Mouse (Mus musculus): ENCODE results near the gene Rgmb. TPM values are rescaled to one million over a fixed set of nuclear protein-coding genes. Genes with fewer than 3 reads are reported as not detected.

The Rgmb gene
- polyA plus RNA-seq, 1 experiment from 2014 or later: 12.9 TPM

- no peak overlapping the region for H3K4me2 ChIP-seq (ENCODE audit: low read length)
- no peak overlapping the region for H3K9ac ChIP-seq (ENCODE audit: low read length)
- peaks cover 7 to 42% of the 10 kb centered on the region in 2 experiments for H3K4me1 ChIP-seq (ENCODE audit: control insufficient read depth in 2 of 2, insufficient read depth in 2 of 2, low read length in 2 of 2)
- no peak overlapping the region for H3K27ac ChIP-seq (replicated peaks in 1 of 2; ENCODE audit: control insufficient read depth in 1 of 2, insufficient read depth in 1 of 2, low read depth in 2 of 2, low read length in 2 of 2)
- H3K36me3 ChIP-seq (ENCODE audit: control insufficient read depth, insufficient read depth, low read length): peaks cover 15% of the 10 kb centered on the region; the same call in 1 of the 2 replicates
- no peaks in the 10 kb centered on the region for H3K27me3 ChIP-seq (ENCODE audit: control insufficient read depth, insufficient read depth, low read length)
- H3K9me3 ChIP-seq (ENCODE audit: control insufficient read depth, low read length): no peaks in the 10 kb centered on the region
- no peak overlapping the region for H3K4me3 ChIP-seq (ENCODE audit: control insufficient read depth in 1 of 2, insufficient read depth in 1 of 2, low read depth in 1 of 2, low read length in 2 of 2)
- ATAC-seq (ENCODE audit: insufficient number of reproducible peaks, insufficient read depth, low FRiP score, low read depth): no peak
- WGBS: 82% methylated on average over 4 of the region's 4 CpGs
Measured at GRCm38 (mm10) chr17:15821706-15822105, 9.1 kb downstream of the Rgmb start.

- Histone ChIP-seq H3K9ac (ENCODE audit: low read length) (no peak overlapping the region), H3K27me3 (ENCODE audit: control insufficient read depth, insufficient read depth, low read length) (no peaks in the 10 kb centered on the region), H3K36me3 (ENCODE audit: control insufficient read depth, insufficient read depth, low read length) (peaks cover 15% of the 10 kb centered on the region; the same call in 1 of the 2 replicates), H3K4me3 (ENCODE audit: control insufficient read depth in 1 of 2, insufficient read depth in 1 of 2, low read depth in 1 of 2, low read length in 2 of 2) (no peak overlapping the region), H3K27ac (replicated peaks in 1 of 2; ENCODE audit: control insufficient read depth in 1 of 2, insufficient read depth in 1 of 2, low read depth in 2 of 2, low read length in 2 of 2) (no peak overlapping the region), H3K4me2 (ENCODE audit: low read length) (no peak overlapping the region), H3K4me1 (ENCODE audit: control insufficient read depth in 2 of 2, insufficient read depth in 2 of 2, low read length in 2 of 2) (peaks cover 7 to 42% of the 10 kb centered on the region in 2 experiments), H3K9me3 (ENCODE audit: control insufficient read depth, low read length) (no peaks in the 10 kb centered on the region)
- WGBS: 89% methylated on average over 10 of the region's 10 CpGs
- ATAC-seq (ENCODE audit: insufficient number of reproducible peaks, insufficient read depth, low FRiP score, low read depth): no peak
Measured at GRCm38 (mm10) chr17:15820761-15821160, 10.1 kb downstream of the Rgmb start.

- no peak for ATAC-seq (ENCODE audit: insufficient number of reproducible peaks, insufficient read depth, low FRiP score, low read depth)
- Histone ChIP-seq H3K9me3 (ENCODE audit: control insufficient read depth, low read length) (no peaks in the 10 kb centered on the region), H3K27me3 (ENCODE audit: control insufficient read depth, insufficient read depth, low read length) (no peaks in the 10 kb centered on the region), H3K4me2 (ENCODE audit: low read length) (no peak overlapping the region), H3K4me3 (ENCODE audit: control insufficient read depth in 1 of 2, insufficient read depth in 1 of 2, low read depth in 1 of 2, low read length in 2 of 2) (no peak overlapping the region), H3K27ac (replicated peaks in 1 of 2; ENCODE audit: control insufficient read depth in 1 of 2, insufficient read depth in 1 of 2, low read depth in 2 of 2, low read length in 2 of 2) (no peak overlapping the region), H3K9ac (ENCODE audit: low read length) (no peak overlapping the region), H3K36me3 (ENCODE audit: control insufficient read depth, insufficient read depth, low read length) (peaks cover 15% of the 10 kb centered on the region; the same call in 1 of the 2 replicates), H3K4me1 (ENCODE audit: control insufficient read depth in 2 of 2, insufficient read depth in 2 of 2, low read length in 2 of 2) (peaks cover 7 to 42% of the 10 kb centered on the region in 2 experiments)
- WGBS: 68% methylated on average over 6 of the region's 6 CpGs
Measured at GRCm38 (mm10) chr17:15820146-15820545, 10.7 kb downstream of the Rgmb start.

- Histone ChIP-seq H3K4me2 (ENCODE audit: low read length) (no peak overlapping the region), H3K27ac (replicated peaks in 1 of 2; ENCODE audit: control insufficient read depth in 1 of 2, insufficient read depth in 1 of 2, low read depth in 2 of 2, low read length in 2 of 2) (no peak overlapping the region)
Measured at GRCm38 (mm10) chr17:15818372-15818771, 12.5 kb downstream of the Rgmb start.

GRCm38 (mm10) chr17:15817634-15818033, 13.2 kb downstream of the Rgmb start:
- peaks cover 17% of the 10 kb centered on the region; the same call in 1 of the 2 replicates for H3K36me3 ChIP-seq (ENCODE audit: control insufficient read depth, insufficient read depth, low read length)
- H3K9me3 ChIP-seq (ENCODE audit: control insufficient read depth, low read length): no peaks in the 10 kb centered on the region
- H3K4me1 ChIP-seq (ENCODE audit: control insufficient read depth in 2 of 2, insufficient read depth in 2 of 2, low read length in 2 of 2): peaks cover 9 to 37% of the 10 kb centered on the region in 2 experiments; a peak in 3 of 4 replicates
- H3K9ac ChIP-seq (ENCODE audit: low read length): no peak overlapping the region
- H3K4me2 ChIP-seq (ENCODE audit: low read length): no peak overlapping the region
- H3K27ac ChIP-seq (replicated peaks in 1 of 2; ENCODE audit: control insufficient read depth in 1 of 2, insufficient read depth in 1 of 2, low read depth in 2 of 2, low read length in 2 of 2): no peak overlapping the region
- ATAC-seq (ENCODE audit: insufficient number of reproducible peaks, insufficient read depth, low FRiP score, low read depth): no peak
- H3K27me3 ChIP-seq (ENCODE audit: control insufficient read depth, insufficient read depth, low read length): no peaks in the 10 kb centered on the region
- no peak overlapping the region for H3K4me3 ChIP-seq (ENCODE audit: control insufficient read depth in 1 of 2, insufficient read depth in 1 of 2, low read depth in 1 of 2, low read length in 2 of 2)
- WGBS: 90% methylated on average over 2 of the region's 2 CpGs

More at GRCm38 (mm10) chr17:15818372-15818771, 12.5 kb downstream of the Rgmb start:
- no peak overlapping the region for H3K9ac ChIP-seq (ENCODE audit: low read length)
- 57% methylated on average over 8 of the region's 8 CpGs for WGBS
- H3K36me3 ChIP-seq (ENCODE audit: control insufficient read depth, insufficient read depth, low read length): peaks cover 15% of the 10 kb centered on the region; the same call in 1 of the 2 replicates
- peaks cover 9 to 38% of the 10 kb centered on the region in 2 experiments; a peak in 3 of 4 replicates for H3K4me1 ChIP-seq (ENCODE audit: control insufficient read depth in 2 of 2, insufficient read depth in 2 of 2, low read length in 2 of 2)
- no peak for ATAC-seq (ENCODE audit: insufficient number of reproducible peaks, insufficient read depth, low FRiP score, low read depth)
- no peaks in the 10 kb centered on the region for H3K27me3 ChIP-seq (ENCODE audit: control insufficient read depth, insufficient read depth, low read length)
- H3K4me3 ChIP-seq (ENCODE audit: control insufficient read depth in 1 of 2, insufficient read depth in 1 of 2, low read depth in 1 of 2, low read length in 2 of 2): no peak overlapping the region
- H3K9me3 ChIP-seq (ENCODE audit: control insufficient read depth, low read length): no peaks in the 10 kb centered on the region

- WGBS: 83% methylated on average over 5 of the region's 5 CpGs
- no peak overlapping the region for H3K4me2 ChIP-seq (ENCODE audit: low read length)
- ATAC-seq (ENCODE audit: insufficient number of reproducible peaks, insufficient read depth, low FRiP score, low read depth): no peak
- H3K27me3 ChIP-seq (ENCODE audit: control insufficient read depth, insufficient read depth, low read length): no peaks in the 10 kb centered on the region
- H3K4me3 ChIP-seq (ENCODE audit: control insufficient read depth in 1 of 2, insufficient read depth in 1 of 2, low read depth in 1 of 2, low read length in 2 of 2): no peak overlapping the region
- H3K27ac ChIP-seq (replicated peaks in 1 of 2; ENCODE audit: control insufficient read depth in 1 of 2, insufficient read depth in 1 of 2, low read depth in 2 of 2, low read length in 2 of 2): no peak overlapping the region
- H3K9me3 ChIP-seq (ENCODE audit: control insufficient read depth, low read length): no peaks in the 10 kb centered on the region
- peaks cover 9 to 42% of the 10 kb centered on the region in 2 experiments; a peak in 3 of 4 replicates for H3K4me1 ChIP-seq (ENCODE audit: control insufficient read depth in 2 of 2, insufficient read depth in 2 of 2, low read length in 2 of 2)
- H3K9ac ChIP-seq (ENCODE audit: low read length): no peak overlapping the region
- peaks cover 17% of the 10 kb centered on the region; the same call in 1 of the 2 replicates for H3K36me3 ChIP-seq (ENCODE audit: control insufficient read depth, insufficient read depth, low read length)
Measured at GRCm38 (mm10) chr17:15817096-15817450, 13.8 kb downstream of the Rgmb start.

- H3K4me2 ChIP-seq (ENCODE audit: low read length): no peak overlapping the region
- H3K4me3 ChIP-seq (ENCODE audit: control insufficient read depth in 1 of 2, insufficient read depth in 1 of 2, low read depth in 1 of 2, low read length in 2 of 2): no peak overlapping the region
- no peaks in the 10 kb centered on the region for H3K27me3 ChIP-seq (ENCODE audit: control insufficient read depth, insufficient read depth, low read length)
- WGBS: 78% methylated on average over 11 of the region's 11 CpGs
- H3K27ac ChIP-seq (replicated peaks in 1 of 2; ENCODE audit: control insufficient read depth in 1 of 2, insufficient read depth in 1 of 2, low read depth in 2 of 2, low read length in 2 of 2): no peak overlapping the region
- ATAC-seq (ENCODE audit: insufficient number of reproducible peaks, insufficient read depth, low FRiP score, low read depth): no peak
- H3K36me3 ChIP-seq (ENCODE audit: control insufficient read depth, insufficient read depth, low read length): peaks cover 17% of the 10 kb centered on the region; the same call in 1 of the 2 replicates
- no peaks in the 10 kb centered on the region for H3K9me3 ChIP-seq (ENCODE audit: control insufficient read depth, low read length)
- H3K9ac ChIP-seq (ENCODE audit: low read length): no peak overlapping the region
- H3K4me1 ChIP-seq (ENCODE audit: control insufficient read depth in 2 of 2, insufficient read depth in 2 of 2, low read length in 2 of 2): peaks cover 9 to 43% of the 10 kb centered on the region in 2 experiments; a peak in 3 of 4 replicates
Measured at GRCm38 (mm10) chr17:15816379-15817095, 14.3 kb downstream of the Rgmb start.
